Mouse (Mus musculus) MEL (cell line): ENCODE data around the gene Taco1. TPM values are rescaled to one million over a fixed set of nuclear protein-coding genes. Genes with fewer than 3 reads are reported as not detected.

ENCODE experiments used
- DNase-seq: peaks from one replicate; pipeline ENCODE4 v3.0.0; 2011; ENCODE audit warnings: low read depth, low spot score
- H3K27ac ChIP-seq: 2 replicates; pipeline ENCODE4 v1.5.1; 2012; ENCODE audit warnings: low read depth, mild to moderate bottlenecking, control low read depth, low read length, moderate library complexity; ENCODE audit not compliant: control insufficient read depth
- H3K27me3 ChIP-seq, 2 experiments: fragments of 150-350 bp in 1 of 2; sonication (generic) in 1 of 2; 2 replicates each; pipeline ENCODE4 v1.6.1; 2012; ENCODE audit warnings: low read length in 2 of 2, mild to moderate bottlenecking in 2 of 2, improper control_type of control experiment in 1 of 2, moderate library complexity in 1 of 2; ENCODE audit not compliant: insufficient read depth in 2 of 2, control insufficient read depth in 1 of 2
- H3K36me3 ChIP-seq, 2 experiments: 2 replicates each; pipeline ENCODE4 v1.6.1; 2012 to 2014; ENCODE audit warnings: low read length in 2 of 2, improper control_type of control experiment in 1 of 2, inconsistent platforms in 1 of 2, mild to moderate bottlenecking in 1 of 2; ENCODE audit not compliant: insufficient read depth in 2 of 2, control insufficient read depth in 1 of 2
- H3K4me1 ChIP-seq, 2 experiments: fragments of 150-350 bp in 1 of 2; sonication (generic) in 1 of 2; 2 replicates each; pipeline ENCODE4 v1.6.1; 2012; ENCODE audit warnings: low read length in 2 of 2, improper control_type of control experiment in 1 of 2, mild to moderate bottlenecking in 1 of 2; ENCODE audit not compliant: insufficient read depth in 2 of 2, control insufficient read depth in 1 of 2
- H3K4me3 ChIP-seq, 2 experiments: fragments of 150-350 bp in 1 of 2; sonication (generic) in 1 of 2; 2 replicates each; pipeline ENCODE4 v1.5.1; 2012; ENCODE audit warnings: low read depth in 2 of 2, low read length in 2 of 2, mild to moderate bottlenecking in 2 of 2, moderate library complexity in 2 of 2, control low read depth in 1 of 2, improper control_type of control experiment in 1 of 2; ENCODE audit not compliant: control insufficient read depth in 1 of 2, insufficient read depth in 1 of 2
- H3K79me2 ChIP-seq: 2 replicates; pipeline ENCODE4 v1.6.1; 2012; ENCODE audit warnings: mild to moderate bottlenecking, low read length, moderate library complexity; ENCODE audit not compliant: control insufficient read depth, poor library complexity, insufficient read depth
- H3K9ac ChIP-seq: 2 replicates; pipeline ENCODE4 v1.6.1; 2012; ENCODE audit warnings: low read depth, mild to moderate bottlenecking, control low read depth, low read length, moderate library complexity; ENCODE audit not compliant: control insufficient read depth, poor library complexity, severe bottlenecking
- H3K9me3 ChIP-seq: fragments of 150-350 bp; sonication (generic); replicated peaks from 2 replicates; pipeline ENCODE4 v1.6.1; 2012; ENCODE audit warnings: mild to moderate bottlenecking, low read length, improper control_type of control experiment, moderate library complexity; ENCODE audit not compliant: insufficient read depth
- CTCF ChIP-seq, 3 experiments: IDR thresholded peaks in 2 of 3; conservative IDR thresholded peaks in 1 of 3; 2 replicates each; pipeline ENCODE4 v1.5.1; 2011 to 2012; ENCODE audit warnings: low read length in 3 of 3, low read depth in 2 of 3, mild to moderate bottlenecking in 2 of 3, improper control_type of control experiment in 1 of 3, inconsistent platforms in 1 of 3, mixed read lengths in 1 of 3, moderate library complexity in 1 of 3; ENCODE audit not compliant: control insufficient read depth in 1 of 3, insufficient read depth in 1 of 3, poor library complexity in 1 of 3, severe bottlenecking in 1 of 3
- E2F4 ChIP-seq: IDR thresholded peaks from 2 replicates; pipeline ENCODE4 v1.6.1; 2011; ENCODE audit warnings: low read depth, low read length, improper control_type of control experiment, borderline replicate concordance
- EP300 ChIP-seq, 2 experiments: IDR thresholded peaks; 2 replicates each; pipeline ENCODE4 v1.6.1; 2011; ENCODE audit warnings: improper control_type of control experiment in 2 of 2, low read length in 2 of 2, low read depth in 1 of 2, mild to moderate bottlenecking in 1 of 2
- ETS1 ChIP-seq: IDR thresholded peaks from 2 replicates; pipeline ENCODE4 v1.6.1; 2012; ENCODE audit warnings: low read depth, mild to moderate bottlenecking, inconsistent platforms, low read length, improper control_type of control experiment, moderate library complexity
- GABPA ChIP-seq: IDR thresholded peaks from 2 replicates; pipeline ENCODE4 v1.6.1; 2012; ENCODE audit warnings: low read depth, mild to moderate bottlenecking, inconsistent platforms, low read length, improper control_type of control experiment, moderate library complexity
- GATA1 ChIP-seq: IDR thresholded peaks from 2 replicates; pipeline ENCODE4 v1.6.1; 2011; ENCODE audit warnings: low read depth, low read length, improper control_type of control experiment
- HCFC1 ChIP-seq: IDR thresholded peaks from 2 replicates; pipeline ENCODE4 v1.6.1; 2012; ENCODE audit warnings: low read depth, mild to moderate bottlenecking, inconsistent platforms, low read length, improper control_type of control experiment, moderate library complexity
- KAT2A ChIP-seq: conservative IDR thresholded peaks from 2 replicates; pipeline ENCODE4 v1.6.1; 2012; ENCODE audit warnings: low read depth, low read length, improper control_type of control experiment, inconsistent platforms
- MAZ ChIP-seq: IDR thresholded peaks from 2 replicates; pipeline ENCODE4 v1.6.1; 2012; ENCODE audit warnings: low read depth, mild to moderate bottlenecking, inconsistent platforms, low read length, improper control_type of control experiment
- MEF2A ChIP-seq: IDR thresholded peaks from 2 replicates; pipeline ENCODE4 v1.6.1; 2014; ENCODE audit warnings: low read depth, mild to moderate bottlenecking, inconsistent platforms, low read length, improper control_type of control experiment; ENCODE audit not compliant: poor library complexity, insufficient replicate concordance, severe bottlenecking; ENCODE audit errors: extremely low read depth
- MYB ChIP-seq: IDR thresholded peaks from 2 replicates; pipeline ENCODE4 v1.6.1; 2011; ENCODE audit warnings: mild to moderate bottlenecking, low read depth, low read length, improper control_type of control experiment
- MYC ChIP-seq: IDR thresholded peaks from 2 replicates; pipeline ENCODE4 v1.6.1; 2011; ENCODE audit warnings: low read depth, mild to moderate bottlenecking, low read length, improper control_type of control experiment, moderate library complexity
- NRF1 ChIP-seq: IDR thresholded peaks from 2 replicates; pipeline ENCODE4 v1.6.1; 2014; ENCODE audit warnings: low read depth, mild to moderate bottlenecking, inconsistent platforms, low read length, improper control_type of control experiment, moderate library complexity; ENCODE audit not compliant: poor library complexity, insufficient read depth, severe bottlenecking
- POLR2A ChIP-seq, 2 experiments: IDR thresholded peaks; 2 replicates each; pipeline ENCODE4 v1.6.1; 2011 to 2012; ENCODE audit warnings: low read length in 2 of 2, mild to moderate bottlenecking in 2 of 2, control low read depth in 1 of 2, improper control_type of control experiment in 1 of 2, low read depth in 1 of 2, moderate library complexity in 1 of 2; ENCODE audit not compliant: control insufficient read depth in 1 of 2, insufficient read depth in 1 of 2, poor library complexity in 1 of 2
- POLR2AphosphoS2 ChIP-seq: IDR thresholded peaks from 2 replicates; pipeline ENCODE4 v1.6.1; 2011; ENCODE audit warnings: low read length, improper control_type of control experiment
- POLR2AphosphoS5 ChIP-seq: IDR thresholded peaks from 2 replicates; pipeline ENCODE4 v1.6.1; 2012; ENCODE audit warnings: low read depth, borderline replicate concordance, mild to moderate bottlenecking, inconsistent platforms, low read length, moderate library complexity, mixed read lengths
- RAD21 ChIP-seq: IDR thresholded peaks from 2 replicates; pipeline ENCODE4 v1.6.1; 2011; ENCODE audit warnings: mild to moderate bottlenecking, low read depth, low read length, improper control_type of control experiment
- RCOR1 ChIP-seq: IDR thresholded peaks from 2 replicates; pipeline ENCODE4 v1.6.1; 2012; ENCODE audit warnings: low read depth, mild to moderate bottlenecking, inconsistent platforms, low read length, improper control_type of control experiment
- SMC3 ChIP-seq: IDR thresholded peaks from 2 replicates; pipeline ENCODE4 v1.6.1; 2011; ENCODE audit warnings: low read depth, low read length, improper control_type of control experiment
- TAL1 ChIP-seq: IDR thresholded peaks from 2 replicates; pipeline ENCODE4 v1.6.1; 2012; ENCODE audit warnings: mild to moderate bottlenecking, inconsistent platforms, low read length, moderate library complexity, mixed read lengths
- TBP ChIP-seq: IDR thresholded peaks from 2 replicates; pipeline ENCODE4 v1.8.0; 2011; ENCODE audit warnings: low read depth, low read length, improper control_type of control experiment
- TCF12 ChIP-seq: IDR thresholded peaks from 2 replicates; pipeline ENCODE4 v1.6.1; 2014; ENCODE audit warnings: low read depth, mild to moderate bottlenecking, inconsistent platforms, low read length, improper control_type of control experiment, moderate library complexity
- UBTF ChIP-seq: IDR thresholded peaks from 2 replicates; pipeline ENCODE4 v1.6.1; 2012; ENCODE audit warnings: low read depth, mild to moderate bottlenecking, inconsistent platforms, low read length, improper control_type of control experiment, moderate library complexity, borderline replicate concordance; ENCODE audit not compliant: insufficient read depth
- USF2 ChIP-seq, 2 experiments: IDR thresholded peaks; 2 replicates each; pipeline ENCODE4 v1.6.1; 2011 to 2012; ENCODE audit warnings: improper control_type of control experiment in 2 of 2, low read length in 2 of 2, borderline replicate concordance in 1 of 2, inconsistent platforms in 1 of 2, low read depth in 1 of 2, mild to moderate bottlenecking in 1 of 2; ENCODE audit not compliant: insufficient read depth in 1 of 2
- ZC3H11A ChIP-seq: IDR thresholded peaks from 2 replicates; pipeline ENCODE4 v1.6.1; 2012; ENCODE audit warnings: low read depth, mild to moderate bottlenecking, inconsistent platforms, low read length, improper control_type of control experiment
- ZKSCAN1 ChIP-seq: IDR thresholded peaks from 2 replicates; pipeline ENCODE4 v1.6.1; 2012; ENCODE audit warnings: low read depth, mild to moderate bottlenecking, inconsistent platforms, low read length, improper control_type of control experiment, moderate library complexity
- ZMIZ1 ChIP-seq: IDR thresholded peaks from 2 replicates; pipeline ENCODE4 v1.6.1; 2012; ENCODE audit warnings: low read depth, mild to moderate bottlenecking, inconsistent platforms, low read length, improper control_type of control experiment, moderate library complexity
- ZNF384 ChIP-seq: IDR thresholded peaks from 2 replicates; pipeline ENCODE4 v1.6.1; 2012; ENCODE audit warnings: low read depth, mild to moderate bottlenecking, inconsistent platforms, low read length, improper control_type of control experiment
- polyA plus RNA-seq, 2 experiments: library from polyadenylated mRNA; stranded (reverse) in 1 of 2; unstranded in 1 of 2; fragments of >175 nt in 1 of 2; fragments of >200 nt in 1 of 2; gene quantifications; 2 replicates each; pipeline versions ENCODE4 v1.2.1 to v1.2.4; 2012; ENCODE audit warnings: low replicate concordance in 2 of 2, low read depth in 1 of 2; ENCODE audit not compliant: insufficient read length in 2 of 2, insufficient read depth in 1 of 2, missing spikeins in 1 of 2
- total RNA-seq: library from RNA; depleted of rRNA; stranded (reverse); fragments of 300-350 nt; gene quantifications from 2 replicates; pipeline ENCODE4 v1.2.3, GENCODE M21; 2012

The Taco1 gene
- total and polyA plus RNA-seq, 3 experiments = 33.1 to 33.3 TPM; not detected in 1

GRCm38 (mm10) chr11:106073774-106074173 is 7.9 kb downstream of the Taco1 start (continued):
- TF ChIP-seq TAL1 = no peak
- no peak for TF ChIP-seq MAZ
- TF ChIP-seq, all 39 proteins: peak for 4

DNA sequence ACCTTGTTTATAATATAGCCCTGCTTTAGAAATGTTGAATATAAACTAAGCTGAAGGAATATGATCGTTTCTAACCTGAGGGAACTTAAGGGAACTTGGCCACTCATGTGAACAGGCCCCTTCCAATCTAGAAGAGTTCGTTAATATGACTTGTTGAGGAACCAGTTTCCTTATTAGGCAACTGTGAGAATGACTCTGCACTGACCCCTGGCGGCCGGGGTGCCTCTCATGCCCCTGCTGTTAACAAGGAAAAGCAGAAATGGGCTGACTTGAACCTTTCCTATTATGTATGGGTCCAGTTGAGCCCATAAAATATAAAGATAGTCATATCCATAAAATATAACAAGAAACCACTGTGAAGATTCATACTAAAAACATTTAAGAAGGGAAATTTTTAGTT is 10.5 kb downstream of the Taco1 start:
- H3K36me3 ChIP-seq = peaks cover 0 to 8% of the 10 kb centered on the region in 2 experiments; a peak in 2 of 4 replicates
- no peak for TF ChIP-seq UBTF
- TF ChIP-seq KAT2A = no peak
- TF ChIP-seq EP300 (IDR thresholded peaks at IDR 0.05; ENCODE audit: low read depth in 1 of 2, low read length in 2 of 2) = no peak
- no peak; the same call in 1 of the 2 replicates for TF ChIP-seq TCF12
- no peak; the same call in 1 of the 2 replicates for TF ChIP-seq ZNF384
- peak; percentile 86 for TF ChIP-seq RAD21
- TF ChIP-seq POLR2AphosphoS2 = no peak
- TF ChIP-seq CTCF (IDR thresholded peaks at IDR 0.05 in 2 of 3, conservative IDR thresholded peaks at IDR 0.05 in 1 of 3; ENCODE audit: control insufficient read depth in 1 of 3, insufficient read depth in 1 of 3, low read depth in 2 of 3, low read length in 3 of 3, poor library complexity in 1 of 3, severe bottlenecking in 1 of 3) = peak in 2 of 3 experiments; percentile 88 to 96
- no peak for TF ChIP-seq MYC
- no peak for TF ChIP-seq POLR2A (IDR thresholded peaks at IDR 0.05; ENCODE audit: control insufficient read depth in 1 of 2, insufficient read depth in 1 of 2, low read depth in 1 of 2, low read length in 2 of 2, poor library complexity in 1 of 2)
- peak; percentile 29; the same call in 1 of the 2 replicates for TF ChIP-seq HCFC1
- TF ChIP-seq SMC3 = peak; percentile 98
- no peak for TF ChIP-seq MEF2A
- TF ChIP-seq TAL1 = no peak
- TF ChIP-seq RCOR1 = no peak
- no peak for TF ChIP-seq E2F4
- no peak for TF ChIP-seq ETS1
- no peak for TF ChIP-seq NRF1
- TF ChIP-seq ZKSCAN1 = no peak
- no peak for TF ChIP-seq ZMIZ1
- 0 out of 2 replicates have a peak, but pooled peaks have one; percentile 43 for TF ChIP-seq TBP
- no peak for TF ChIP-seq MAZ
- TF ChIP-seq GATA1 = 0 out of 2 replicates have a peak, but pooled peaks have one; percentile 9
- peak; percentile 27; the same call in 1 of the 2 replicates for TF ChIP-seq MYB
- no peak for TF ChIP-seq USF2 (IDR thresholded peaks at IDR 0.05; ENCODE audit: borderline replicate concordance in 1 of 2, insufficient read depth in 1 of 2, low read depth in 1 of 2, low read length in 2 of 2)
- TF ChIP-seq ZC3H11A = peak; percentile 89
- TF ChIP-seq POLR2AphosphoS5 = no peak
- TF ChIP-seq GABPA = no peak
- no peak overlapping the region for H3K27ac ChIP-seq
- H3K27me3 ChIP-seq = no peaks in the 10 kb centered on the region
- H3K4me1 ChIP-seq = peaks cover 2 to 3% of the 10 kb centered on the region in 2 experiments; a peak in 2 of 4 replicates
- no peaks in the 10 kb centered on the region for H3K79me2 ChIP-seq
- H3K4me3 ChIP-seq = no peak overlapping the region
- no peak overlapping the region for H3K9ac ChIP-seq
- no peaks in the 10 kb centered on the region for H3K9me3 ChIP-seq
- peak; percentile 93 for DNase-seq
